Mouse (Mus musculus): Measurements from ENCODE around the gene Dohh. TPM values are rescaled to one million over a fixed set of nuclear protein-coding genes. Genes with fewer than 3 reads are reported as not detected.

Gene Dohh
- polyA plus RNA-seq, 1 experiment from 2014 or later, result 47.5 TPM

DNA sequence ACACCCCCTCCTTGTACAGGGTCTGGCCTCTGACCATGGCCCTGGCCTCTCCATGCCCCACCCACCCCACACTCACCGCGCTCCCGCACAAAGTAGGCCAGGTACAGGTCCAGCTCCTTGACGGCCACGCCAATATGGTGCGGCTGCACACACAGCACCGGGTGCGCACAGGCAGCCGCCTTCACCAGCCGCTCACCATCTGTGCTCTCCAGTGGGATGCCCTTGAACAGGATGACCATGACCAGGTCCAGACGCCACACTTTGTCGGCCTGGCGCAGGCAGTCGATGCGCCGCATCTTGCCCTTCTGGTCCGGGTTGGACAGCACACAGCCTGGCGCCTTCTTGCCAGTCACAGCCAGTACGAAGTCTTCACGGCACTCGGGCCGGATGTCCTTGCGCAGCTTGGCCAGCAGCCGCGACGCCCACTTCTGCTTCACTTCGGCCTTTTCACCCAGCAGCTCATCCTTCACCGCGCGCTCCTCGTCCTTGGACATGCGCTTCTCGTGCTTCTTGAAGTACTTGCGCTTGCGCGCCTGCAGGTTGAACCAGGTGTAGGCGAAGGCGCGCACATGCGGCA is 36.1 kb downstream of the Dohh start:
- Histone ChIP-seq H3K4me2 (no peak overlapping the region), H3K36me3 (ENCODE audit: control insufficient read depth, insufficient read depth, low read length) (no peaks in the 10 kb centered on the region), H3K27me3 (ENCODE audit: control insufficient read depth, insufficient read depth, low read length) (peaks cover 9% of the 10 kb centered on the region), H3K4me3 (ENCODE audit: low read depth, low read length) (no peak overlapping the region), H3K27ac (ENCODE audit: low read depth, low read length) (no peak overlapping the region), H3K4me1 (ENCODE audit: control insufficient read depth, insufficient read depth, low read length) (peaks cover 46% of the 10 kb centered on the region), H3K9me3 (replicated peaks; ENCODE audit: control insufficient read depth, low read length) (no peaks in the 10 kb centered on the region), H3K9ac (ENCODE audit: low read depth, low read length) (no peak overlapping the region)
- WGBS (ENCODE audit: insufficient replicate concordance), result 77% methylated on average over 40 of the region's 40 CpGs
- ATAC-seq (replicated peaks; ENCODE audit: insufficient number of reproducible peaks, low FRiP score, low TSS enrichment), result no peak

DNA sequence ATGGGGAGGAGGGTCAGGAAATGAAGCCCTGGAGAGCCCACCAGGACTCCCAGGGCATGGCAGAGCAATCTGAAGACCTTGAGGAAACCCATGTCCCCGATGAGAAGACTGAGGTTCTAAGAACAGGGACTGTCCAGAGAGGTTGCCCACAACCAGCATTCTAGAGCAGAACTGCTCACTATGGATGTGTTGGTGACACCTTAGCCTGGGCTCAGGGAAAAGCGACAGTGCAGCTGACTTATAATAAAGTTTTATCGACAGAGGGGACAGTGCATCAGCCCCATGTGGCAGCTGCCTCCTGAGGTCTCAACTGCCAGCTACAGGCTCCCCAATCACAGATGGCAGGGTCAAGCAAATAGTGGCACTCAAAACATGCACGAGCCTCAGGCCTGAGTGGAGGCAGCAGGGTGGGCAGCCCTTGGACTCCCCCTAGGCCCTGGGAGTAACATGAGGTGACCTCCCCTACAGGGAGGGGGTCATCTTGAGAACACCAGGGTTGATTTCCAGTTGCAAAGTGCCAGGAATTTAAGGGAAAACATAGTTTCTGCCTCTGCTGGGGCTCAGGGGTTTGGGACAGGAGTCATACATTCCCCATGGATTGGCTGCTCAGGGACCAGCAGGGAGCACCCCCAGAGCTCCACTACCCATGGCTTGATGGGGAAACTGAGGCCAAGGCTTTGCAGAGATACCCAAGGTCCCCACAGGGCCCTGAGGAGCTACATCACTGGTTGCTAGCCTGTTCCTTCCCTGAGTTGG is 37.0 kb downstream of the Dohh start:
- Histone ChIP-seq H3K9me3 (replicated peaks; ENCODE audit: control insufficient read depth, low read length) (no peaks in the 10 kb centered on the region), H3K4me3 (ENCODE audit: low read depth, low read length) (no peak overlapping the region), H3K36me3 (ENCODE audit: control insufficient read depth, insufficient read depth, low read length) (no peaks in the 10 kb centered on the region), H3K4me1 (ENCODE audit: control insufficient read depth, insufficient read depth, low read length) (peaks cover 41% of the 10 kb centered on the region), H3K27me3 (ENCODE audit: control insufficient read depth, insufficient read depth, low read length) (peaks cover 13% of the 10 kb centered on the region), H3K4me2 (no peak overlapping the region), H3K9ac (ENCODE audit: low read depth, low read length) (no peak overlapping the region), H3K27ac (ENCODE audit: low read depth, low read length) (no peak overlapping the region)
- ATAC-seq (replicated peaks; ENCODE audit: insufficient number of reproducible peaks, low FRiP score, low TSS enrichment), result no peak
- WGBS (ENCODE audit: insufficient replicate concordance), result 74% methylated on average over 4 of the region's 4 CpGs

DNA sequence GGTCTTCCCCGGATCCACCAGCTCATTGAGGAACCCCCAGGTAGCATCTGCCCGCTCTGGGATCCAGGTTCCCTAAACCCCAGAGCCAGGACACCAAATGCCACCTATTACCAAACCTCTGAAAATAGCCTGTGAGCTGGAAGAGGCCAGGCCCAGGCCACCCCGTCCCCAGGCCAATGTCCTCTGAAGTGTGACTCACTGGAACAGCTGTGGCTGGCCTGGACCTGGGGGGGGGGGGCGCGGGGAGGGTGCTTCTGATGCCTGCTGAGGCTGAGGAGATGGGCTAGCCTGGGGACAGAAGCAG is 37.5 kb downstream of the Dohh start:
- Histone ChIP-seq H3K27me3 (ENCODE audit: control insufficient read depth, insufficient read depth, low read length) (peaks cover 13% of the 10 kb centered on the region), H3K4me1 (ENCODE audit: control insufficient read depth, insufficient read depth, low read length) (peaks cover 39% of the 10 kb centered on the region), H3K9ac (ENCODE audit: low read depth, low read length) (no peak overlapping the region), H3K27ac (ENCODE audit: low read depth, low read length) (no peak overlapping the region), H3K4me2 (no peak overlapping the region), H3K36me3 (ENCODE audit: control insufficient read depth, insufficient read depth, low read length) (no peaks in the 10 kb centered on the region), H3K9me3 (replicated peaks; ENCODE audit: control insufficient read depth, low read length) (no peaks in the 10 kb centered on the region), H3K4me3 (ENCODE audit: low read depth, low read length) (no peak overlapping the region)
- no peak for ATAC-seq (replicated peaks; ENCODE audit: insufficient number of reproducible peaks, low FRiP score, low TSS enrichment)
- 65% methylated on average over 5 of the region's 5 CpGs for WGBS (ENCODE audit: insufficient replicate concordance)

DNA sequence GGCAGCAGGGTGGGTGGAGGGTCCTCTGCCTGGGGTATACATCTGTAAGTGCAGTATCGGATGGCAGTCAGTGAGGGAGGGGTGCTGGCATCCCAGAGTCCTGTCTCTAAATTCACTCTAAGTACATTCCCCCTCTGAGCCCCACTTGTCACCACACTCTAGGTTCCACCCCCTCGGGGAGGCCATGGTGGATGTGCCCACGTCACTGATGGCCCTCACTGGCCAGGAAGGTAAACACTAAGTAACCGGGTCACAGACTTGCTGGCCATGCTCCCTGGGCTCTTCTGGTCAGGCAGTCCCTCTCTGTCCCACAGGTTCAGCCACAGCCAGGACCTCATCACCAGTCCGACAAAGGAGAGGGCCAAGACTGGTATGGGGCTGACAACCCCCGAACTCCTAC is 38.0 kb downstream of the Dohh start:
- Histone ChIP-seq H3K4me3 (ENCODE audit: low read depth, low read length) (no peak overlapping the region), H3K4me1 (ENCODE audit: control insufficient read depth, insufficient read depth, low read length) (peaks cover 38% of the 10 kb centered on the region), H3K9ac (ENCODE audit: low read depth, low read length) (no peak overlapping the region), H3K27me3 (ENCODE audit: control insufficient read depth, insufficient read depth, low read length) (peaks cover 14% of the 10 kb centered on the region), H3K27ac (ENCODE audit: low read depth, low read length) (no peak overlapping the region), H3K36me3 (ENCODE audit: control insufficient read depth, insufficient read depth, low read length) (no peaks in the 10 kb centered on the region), H3K4me2 (no peak overlapping the region), H3K9me3 (replicated peaks; ENCODE audit: control insufficient read depth, low read length) (no peaks in the 10 kb centered on the region)
- 76% methylated on average over 6 of the region's 6 CpGs for WGBS (ENCODE audit: insufficient replicate concordance)
- ATAC-seq (replicated peaks; ENCODE audit: insufficient number of reproducible peaks, low FRiP score, low TSS enrichment), result no peak

- no peak for ATAC-seq (replicated peaks; ENCODE audit: insufficient number of reproducible peaks, low FRiP score, low TSS enrichment)
- peaks cover 36% of the 10 kb centered on the region for H3K4me1 ChIP-seq (ENCODE audit: control insufficient read depth, insufficient read depth, low read length)
- no peak overlapping the region for H3K9ac ChIP-seq (ENCODE audit: low read depth, low read length)
- H3K27ac ChIP-seq (ENCODE audit: low read depth, low read length), result no peak overlapping the region
- H3K4me3 ChIP-seq (ENCODE audit: low read depth, low read length), result no peak overlapping the region
- H3K4me2 ChIP-seq, result no peak overlapping the region
- H3K27me3 ChIP-seq (ENCODE audit: control insufficient read depth, insufficient read depth, low read length), result peaks cover 16% of the 10 kb centered on the region
- H3K9me3 ChIP-seq (replicated peaks; ENCODE audit: control insufficient read depth, low read length), result no peaks in the 10 kb centered on the region
- no peaks in the 10 kb centered on the region for H3K36me3 ChIP-seq (ENCODE audit: control insufficient read depth, insufficient read depth, low read length)
- WGBS (ENCODE audit: insufficient replicate concordance), result 80% methylated on average over 3 of the region's 3 CpGs
Observed at GRCm38 (mm10) chr10:81422661-81423217, 38.5 kb downstream of the Dohh start.

DNA sequence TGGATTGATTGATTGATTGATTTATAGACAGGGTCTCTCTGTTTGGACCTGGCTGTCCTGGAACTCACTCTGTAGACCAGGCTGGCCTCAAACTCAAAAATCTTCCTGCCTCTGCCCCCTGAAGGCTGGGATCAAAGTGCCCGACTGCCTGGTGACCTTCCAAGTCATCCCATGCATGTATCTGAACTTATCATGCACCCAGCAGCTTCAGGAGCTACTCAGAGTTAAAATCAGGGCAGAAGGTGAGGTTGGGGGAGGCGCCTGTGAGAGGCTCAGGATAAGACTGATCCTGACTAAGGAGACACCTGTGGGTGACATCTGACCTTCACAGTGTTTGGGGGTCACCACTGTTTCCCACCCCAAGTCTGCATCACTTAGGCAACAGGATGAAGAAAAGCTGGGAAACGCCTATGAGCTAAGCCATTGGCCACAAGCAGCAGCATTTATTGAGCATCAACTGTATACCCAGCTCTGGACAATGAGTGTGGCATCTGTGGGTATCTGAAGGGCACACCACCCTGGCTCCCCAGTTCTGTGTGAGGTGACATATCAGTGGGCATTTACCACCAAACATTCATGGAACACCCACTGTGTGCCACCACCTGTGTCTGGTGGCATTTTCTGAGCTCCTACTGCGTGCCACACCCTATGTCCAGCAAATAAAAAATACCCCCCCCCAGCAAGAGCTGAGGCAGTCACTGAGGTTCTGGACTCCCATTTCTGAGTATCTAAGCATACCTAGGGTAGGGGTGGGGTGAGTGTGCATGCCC is 39.4 kb downstream of the Dohh start:
- Histone ChIP-seq H3K4me3 (ENCODE audit: low read depth, low read length) (0 out of 2 replicates have a peak overlapping the region, but pooled peaks have one; percentile 15), H3K27ac (ENCODE audit: low read depth, low read length) (0 out of 2 replicates have a peak overlapping the region, but pooled peaks have one; percentile 36), H3K4me1 (ENCODE audit: control insufficient read depth, insufficient read depth, low read length) (peaks cover 29% of the 10 kb centered on the region), H3K36me3 (ENCODE audit: control insufficient read depth, insufficient read depth, low read length) (no peaks in the 10 kb centered on the region), H3K27me3 (ENCODE audit: control insufficient read depth, insufficient read depth, low read length) (peaks cover 17% of the 10 kb centered on the region), H3K9me3 (replicated peaks; ENCODE audit: control insufficient read depth, low read length) (no peaks in the 10 kb centered on the region), H3K4me2 (peak overlapping the region; percentile 83), H3K9ac (ENCODE audit: low read depth, low read length) (no peak overlapping the region)
- 57% methylated on average over 4 of the region's 4 CpGs for WGBS (ENCODE audit: insufficient replicate concordance)
- no peak for ATAC-seq (replicated peaks; ENCODE audit: insufficient number of reproducible peaks, low FRiP score, low TSS enrichment)

- no peaks in the 10 kb centered on the region for H3K36me3 ChIP-seq (ENCODE audit: control insufficient read depth, insufficient read depth, low read length)
- H3K27me3 ChIP-seq (ENCODE audit: control insufficient read depth, insufficient read depth, low read length), result peaks cover 17% of the 10 kb centered on the region
- 0 out of 2 replicates have a peak, but pooled peaks have one; percentile 15 for ATAC-seq (replicated peaks; ENCODE audit: insufficient number of reproducible peaks, low FRiP score, low TSS enrichment)
- H3K4me1 ChIP-seq (ENCODE audit: control insufficient read depth, insufficient read depth, low read length), result peaks cover 26% of the 10 kb centered on the region
- 7% methylated on average over 25 of the region's 25 CpGs for WGBS (ENCODE audit: insufficient replicate concordance)
- peak overlapping the region; percentile 36; the same call in 1 of the 2 replicates for H3K27ac ChIP-seq (ENCODE audit: low read depth, low read length)
- H3K4me3 ChIP-seq (ENCODE audit: low read depth, low read length), result 0 out of 2 replicates have a peak overlapping the region, but pooled peaks have one; percentile 15
- peak overlapping the region; percentile 83 for H3K4me2 ChIP-seq
- no peaks in the 10 kb centered on the region for H3K9me3 ChIP-seq (replicated peaks; ENCODE audit: control insufficient read depth, low read length)
- H3K9ac ChIP-seq (ENCODE audit: low read depth, low read length), result 0 out of 2 replicates have a peak overlapping the region, but pooled peaks have one; percentile 44
Observed at GRCm38 (mm10) chr10:81424246-81425051, 40.2 kb downstream of the Dohh start.

Measured in heart, embryonic 11.5 days (tissue).